Mouse (Mus musculus) small intestine, adult 2 months (tissue): Measurements from ENCODE around the gene Ptges3.
"Not testable (repeated sequence)": the region's sequence is repeated elsewhere in the genome, so short reads cannot be mapped to it uniquely, and the experiment has no call there.

ENCODE experiments used
- CTCF ChIP-seq: fragments of 200-500 bp; IDR thresholded peaks from 2 replicates; pipeline ENCODE4 v1.5.1; 2012; ENCODE audit warnings: low read depth, mild to moderate bottlenecking, control low read depth, inconsistent platforms, low read length, moderate library complexity, mixed read lengths; ENCODE audit not compliant: insufficient replicate concordance, insufficient read length; ENCODE audit errors: extremely low read depth
- POLR2A ChIP-seq: fragments of 200-500 bp; IDR thresholded peaks from 2 replicates; pipeline ENCODE4 v1.6.1; 2012; ENCODE audit warnings: low read depth, mild to moderate bottlenecking, control low read depth, inconsistent platforms, low read length, moderate library complexity

DNA sequence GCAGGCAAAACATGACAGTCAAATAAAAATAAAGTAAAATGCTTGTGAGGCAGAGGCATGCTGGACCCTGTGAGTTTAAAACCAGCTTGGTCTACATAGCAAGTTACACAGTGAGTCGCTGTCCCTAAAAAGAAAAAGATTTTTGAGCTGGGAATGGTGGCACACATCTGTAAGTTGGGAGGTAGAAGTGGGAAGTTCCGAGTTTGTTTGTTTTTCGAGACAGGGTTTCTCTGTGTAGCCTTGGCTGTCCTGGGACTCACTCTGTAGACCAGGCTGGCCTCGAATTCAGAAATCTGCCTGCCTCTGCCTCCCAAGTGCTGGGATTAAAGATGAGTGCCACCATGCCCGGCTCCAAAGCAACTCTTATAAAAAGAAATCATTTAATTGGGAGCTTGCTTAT lies 19.5 kb downstream of the Ptges3 start:
- TF ChIP-seq CTCF, POLR2A: not testable (repeated sequence)
